Mouse (Mus musculus) neural tube, embryonic 15.5 days (tissue): Measurements from ENCODE around the gene Zfp108. TPM values are rescaled to one million over a fixed set of nuclear protein-coding genes. Genes with fewer than 3 reads are reported as not detected.

Source experiments
- ATAC-seq: fragments of 200-750 bp; cut with Nextera tagmentation; 2 replicates; pipeline ENCODE4 v1.8.0; 2017; ENCODE audit warnings: mild to moderate bottlenecking, moderate TSS enrichment, moderate library complexity; ENCODE audit not compliant: low FRiP score
- H3K27ac ChIP-seq: fragments of 300-500 bp; sonication (generic); replicated peaks from 2 replicates; pipeline ENCODE4 v1.5.1; 2015; ENCODE audit warnings: mild to moderate bottlenecking, inconsistent platforms
- H3K27me3 ChIP-seq: fragments of 300-500 bp; sonication (generic); replicated peaks from 2 replicates; pipeline ENCODE4 v1.6.1; 2015; ENCODE audit warnings: inconsistent platforms
- H3K36me3 ChIP-seq: fragments of 300-500 bp; sonication (generic); 2 replicates; pipeline ENCODE4 v1.6.1; 2015; ENCODE audit warnings: inconsistent platforms
- H3K4me1 ChIP-seq: fragments of 300-500 bp; sonication (generic); 2 replicates; pipeline ENCODE4 v1.6.1; 2015; ENCODE audit warnings: inconsistent platforms
- H3K4me2 ChIP-seq: fragments of 300-500 bp; sonication (generic); 2 replicates; pipeline ENCODE4 v1.6.1; 2015; ENCODE audit warnings: inconsistent platforms, mild to moderate bottlenecking, moderate library complexity
- H3K4me3 ChIP-seq: fragments of 300-500 bp; sonication (generic); replicated peaks from 2 replicates; pipeline ENCODE4 v1.5.1; 2015; ENCODE audit warnings: mild to moderate bottlenecking, inconsistent platforms
- H3K9ac ChIP-seq: fragments of 300-500 bp; sonication (generic); replicated peaks from 2 replicates; pipeline ENCODE4 v1.6.1; 2015; ENCODE audit warnings: mild to moderate bottlenecking, inconsistent platforms
- H3K9me3 ChIP-seq: fragments of 300-500 bp; sonication (generic); replicated peaks from 2 replicates; pipeline ENCODE4 v1.6.1; 2016; ENCODE audit warnings: inconsistent platforms
- WGBS: fragments of 180-500 bp; shearing (Covaris S2); methylation state at CpG from one replicate; pipeline ENCODE4 v1.1.7; 2015; ENCODE audit warnings: mixed read lengths; 5-methylcytosine and 5-hydroxymethylcytosine counted together
- polyA plus RNA-seq: library from polyadenylated mRNA; unstranded; fragments of >200 nt; fragmentation: Nextera tagmentation; extraction: Ambion mirVana; gene quantifications from 2 replicates; pipeline ENCODE4 v1.2.1, GENCODE M21; 2015

Zfp108 gene
- polyA plus RNA-seq, 1 experiment from 2014 or later = 6.0 TPM

- no peak overlapping the region for H3K9ac ChIP-seq
- H3K9me3 ChIP-seq = no peaks in the 10 kb centered on the region
- no peak for ATAC-seq
- H3K27ac ChIP-seq = no peak overlapping the region
- 82% methylated on average over 5 of the region's 5 CpGs for WGBS
- no peaks in the 10 kb centered on the region for H3K27me3 ChIP-seq
- H3K36me3 ChIP-seq = peaks cover 63% of the 10 kb centered on the region
- no peak overlapping the region for H3K4me2 ChIP-seq
- no peaks in the 10 kb centered on the region for H3K4me1 ChIP-seq
- no peak overlapping the region for H3K4me3 ChIP-seq
Measured at GRCm38 (mm10) chr7:24287670-24288069, 33.1 kb downstream of the Zfp108 start.

DNA sequence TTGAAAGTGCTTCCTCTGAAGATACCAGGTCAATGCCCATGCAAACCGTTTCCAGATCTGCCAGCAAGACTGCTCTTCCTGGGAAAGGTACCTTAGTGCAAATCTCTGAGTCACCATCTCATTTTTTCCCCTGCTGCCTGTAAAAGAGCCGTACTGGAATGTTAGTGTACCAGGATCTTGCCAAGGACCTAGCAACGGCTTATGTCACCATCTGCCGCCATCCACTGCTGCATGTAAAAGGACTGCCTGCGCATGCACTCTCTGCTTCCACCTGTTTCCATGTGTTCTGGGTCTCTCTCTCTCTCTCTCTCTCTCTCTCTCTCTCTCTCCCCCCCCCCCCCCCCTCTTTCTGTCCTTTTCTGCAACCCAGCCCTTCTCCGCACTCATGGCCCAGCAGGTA is 33.9 kb downstream of the Zfp108 start:
- Histone ChIP-seq H3K36me3 (peaks cover 72% of the 10 kb centered on the region), H3K9ac (no peak overlapping the region), H3K9me3 (no peaks in the 10 kb centered on the region), H3K27me3 (no peaks in the 10 kb centered on the region), H3K4me3 (no peak overlapping the region), H3K27ac (no peak overlapping the region), H3K4me2 (no peak overlapping the region), H3K4me1 (no peaks in the 10 kb centered on the region)
- 89% methylated on average over 6 of the region's 6 CpGs for WGBS
- ATAC-seq = no peak

GRCm38 (mm10) chr7:24290106-24290693 is 35.6 kb downstream of the Zfp108 start:
- no peaks in the 10 kb centered on the region for H3K27me3 ChIP-seq
- 97% methylated on average over 4 of the region's 4 CpGs for WGBS
- ATAC-seq = no peak
- H3K9ac ChIP-seq = no peak overlapping the region
- no peaks in the 10 kb centered on the region for H3K9me3 ChIP-seq
- no peaks in the 10 kb centered on the region for H3K4me1 ChIP-seq
- no peak overlapping the region for H3K4me3 ChIP-seq
- no peak overlapping the region for H3K4me2 ChIP-seq
- peaks cover 89% of the 10 kb centered on the region for H3K36me3 ChIP-seq
- no peak overlapping the region for H3K27ac ChIP-seq

- Histone ChIP-seq H3K9me3 (no peaks in the 10 kb centered on the region), H3K36me3 (peaks cover 98% of the 10 kb centered on the region), H3K27ac (no peak overlapping the region), H3K9ac (no peak overlapping the region), H3K4me2 (no peak overlapping the region), H3K4me1 (no peaks in the 10 kb centered on the region), H3K4me3 (no peak overlapping the region), H3K27me3 (no peaks in the 10 kb centered on the region)
- WGBS = 89% methylated on average over 27 of the region's 27 CpGs
- ATAC-seq = no peak
Measured at GRCm38 (mm10) chr7:24291387-24292090, 36.9 kb downstream of the Zfp108 start.

DNA sequence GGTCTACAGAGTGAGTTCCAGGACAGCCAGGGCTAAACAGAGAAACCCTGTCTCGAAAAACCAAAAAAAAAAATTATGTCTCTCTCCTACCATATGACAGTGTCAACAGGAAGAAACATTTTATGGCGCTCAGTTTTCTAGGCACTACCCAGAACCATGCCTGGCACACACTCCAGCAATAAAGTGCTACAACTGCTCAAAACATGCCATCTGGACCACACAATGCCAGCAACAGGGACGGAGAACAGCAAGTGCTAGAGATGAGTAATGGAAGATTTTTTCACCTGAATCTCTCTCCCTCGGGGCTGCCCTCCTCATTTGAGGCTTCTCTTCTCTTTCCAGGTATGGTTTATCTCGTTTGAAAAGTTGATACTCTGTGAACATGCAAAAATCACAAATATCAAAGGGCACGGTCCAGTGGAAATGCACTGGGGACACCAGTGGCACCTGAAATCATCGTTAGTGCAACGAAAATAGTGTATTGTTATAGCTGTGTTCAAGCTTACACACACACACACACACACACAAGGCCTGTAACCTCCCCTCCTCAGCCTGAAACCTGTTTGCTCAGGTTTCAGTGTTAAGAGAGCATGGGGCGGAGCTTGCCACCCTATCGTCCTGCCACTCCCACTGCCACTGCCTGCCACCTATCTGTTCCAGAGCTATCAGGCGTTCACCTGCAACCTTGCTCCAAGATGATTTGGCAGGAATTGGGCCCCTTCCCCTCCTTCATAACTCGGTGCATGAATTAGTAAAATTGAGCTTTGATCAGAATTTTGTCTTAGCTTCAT is 38.7 kb downstream of the Zfp108 start:
- peaks cover 84% of the 10 kb centered on the region for H3K36me3 ChIP-seq
- no peaks in the 10 kb centered on the region for H3K9me3 ChIP-seq
- no peak overlapping the region for H3K4me3 ChIP-seq
- no peak overlapping the region for H3K27ac ChIP-seq
- H3K9ac ChIP-seq = no peak overlapping the region
- no peak overlapping the region for H3K4me2 ChIP-seq
- ATAC-seq = no peak
- H3K27me3 ChIP-seq = no peaks in the 10 kb centered on the region
- 90% methylated on average over 12 of the region's 12 CpGs for WGBS
- peaks cover 10% of the 10 kb centered on the region for H3K4me1 ChIP-seq

DNA sequence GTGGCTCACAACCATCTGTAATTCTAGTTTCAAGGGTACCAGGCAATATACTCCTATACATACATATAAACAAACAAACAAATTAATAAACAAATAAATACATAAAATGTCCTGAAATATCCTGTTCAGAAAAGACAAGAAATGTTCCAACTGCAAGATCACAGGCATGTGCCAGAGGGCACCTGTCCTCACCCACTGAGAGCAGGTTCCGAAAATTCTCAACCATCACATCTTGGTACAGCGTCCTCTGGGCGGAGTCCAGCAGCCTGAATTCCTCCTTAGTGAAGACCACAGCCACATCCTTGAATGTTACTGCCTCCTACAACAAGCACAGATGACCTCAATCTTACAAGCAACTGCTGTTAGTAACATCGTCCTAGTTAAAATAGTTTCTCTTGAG is 40.2 kb downstream of the Zfp108 start:
- Histone ChIP-seq H3K36me3 (peaks cover 71% of the 10 kb centered on the region), H3K4me1 (peaks cover 15% of the 10 kb centered on the region), H3K9ac (no peak overlapping the region), H3K4me3 (no peak overlapping the region), H3K27me3 (no peaks in the 10 kb centered on the region), H3K27ac (no peak overlapping the region), H3K4me2 (no peak overlapping the region), H3K9me3 (no peaks in the 10 kb centered on the region)
- WGBS = 96% methylated on average over 4 of the region's 4 CpGs
- no peak for ATAC-seq

GRCm38 (mm10) chr7:24295376-24295775 is 40.8 kb downstream of the Zfp108 start:
- no peak overlapping the region for H3K27ac ChIP-seq
- no peak overlapping the region for H3K4me2 ChIP-seq
- H3K36me3 ChIP-seq = peaks cover 65% of the 10 kb centered on the region
- no peaks in the 10 kb centered on the region for H3K9me3 ChIP-seq
- H3K4me1 ChIP-seq = peaks cover 21% of the 10 kb centered on the region
- no peak overlapping the region for H3K4me3 ChIP-seq
- H3K27me3 ChIP-seq = no peaks in the 10 kb centered on the region
- no peak for ATAC-seq
- 97% methylated on average over 7 of the region's 7 CpGs for WGBS
- H3K9ac ChIP-seq = no peak overlapping the region

DNA sequence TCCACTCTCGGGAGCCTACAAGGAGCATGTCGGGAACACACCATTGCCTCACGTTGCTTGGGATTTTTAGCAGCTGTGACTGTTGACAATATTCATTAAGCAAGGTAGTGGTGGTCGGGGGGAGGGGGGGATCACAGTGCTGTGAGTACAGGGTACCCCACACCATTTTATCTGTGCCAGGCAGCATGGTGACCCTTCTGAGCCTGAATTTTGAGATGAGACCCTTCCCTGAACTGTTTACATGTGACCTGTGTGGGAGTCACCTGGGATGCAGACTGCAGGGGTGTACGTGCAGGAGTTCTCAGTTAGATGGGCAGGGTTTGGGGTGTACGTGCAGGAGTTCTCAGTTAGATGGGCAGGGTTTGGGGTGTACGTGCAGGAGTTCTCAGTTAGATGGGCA is 41.8 kb downstream of the Zfp108 start:
- peaks cover 55% of the 10 kb centered on the region for H3K36me3 ChIP-seq

DNA sequence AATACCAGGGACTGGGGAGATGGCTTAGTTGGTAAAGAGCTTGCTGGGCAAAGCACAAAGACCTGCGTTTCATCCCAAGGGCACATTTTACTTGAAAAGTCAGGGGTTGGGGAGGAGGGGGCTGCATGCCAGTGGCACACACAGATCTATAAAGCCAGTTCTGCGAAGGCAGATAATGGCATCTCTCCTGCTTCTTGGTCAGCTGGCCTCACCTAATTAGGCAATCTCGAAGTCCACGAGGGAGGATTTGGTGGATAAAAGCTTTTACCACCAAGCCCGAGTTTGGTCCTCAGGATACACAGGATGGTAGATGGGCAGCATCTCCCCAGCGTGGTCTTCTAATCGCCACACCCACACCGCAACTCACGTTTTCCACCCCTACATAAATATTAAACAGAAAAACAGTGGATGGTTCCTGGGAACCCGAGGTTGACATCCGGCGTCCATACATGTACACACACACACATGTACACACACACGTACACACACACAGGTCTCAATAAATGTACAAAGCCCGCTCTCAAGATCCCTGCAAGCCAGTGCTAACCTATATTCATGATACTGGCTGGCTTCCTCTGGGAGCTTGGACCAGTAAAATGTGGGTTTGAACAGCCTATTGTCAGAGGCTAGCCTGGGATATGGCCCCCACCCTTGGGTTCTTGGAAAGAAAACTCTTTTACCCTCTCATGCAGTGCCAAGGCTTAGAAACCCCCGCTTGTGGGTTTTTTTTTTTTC is 42.9 kb downstream of the Zfp108 start:
- WGBS = 92% methylated on average over 15 of the region's 15 CpGs
- Histone ChIP-seq H3K4me1 (peaks cover 27% of the 10 kb centered on the region), H3K4me2 (peak overlapping the region; percentile 91), H3K4me3 (peak overlapping the region; percentile 69), H3K27me3 (no peaks in the 10 kb centered on the region), H3K9me3 (no peaks in the 10 kb centered on the region), H3K36me3 (peaks cover 54% of the 10 kb centered on the region), H3K27ac (no peak overlapping the region), H3K9ac (peak overlapping the region; percentile 64)
- no peak for ATAC-seq

More for the DNA sequence above, 41.8 kb downstream of the Zfp108 start:
- no peak overlapping the region for H3K4me2 ChIP-seq
- no peak overlapping the region for H3K4me3 ChIP-seq
- no peaks in the 10 kb centered on the region for H3K9me3 ChIP-seq
- no peak for ATAC-seq
- 96% methylated on average over 7 of the region's 7 CpGs for WGBS
- no peak overlapping the region for H3K27ac ChIP-seq
- no peak overlapping the region for H3K9ac ChIP-seq
- peaks cover 27% of the 10 kb centered on the region for H3K4me1 ChIP-seq
- H3K27me3 ChIP-seq = no peaks in the 10 kb centered on the region

DNA sequence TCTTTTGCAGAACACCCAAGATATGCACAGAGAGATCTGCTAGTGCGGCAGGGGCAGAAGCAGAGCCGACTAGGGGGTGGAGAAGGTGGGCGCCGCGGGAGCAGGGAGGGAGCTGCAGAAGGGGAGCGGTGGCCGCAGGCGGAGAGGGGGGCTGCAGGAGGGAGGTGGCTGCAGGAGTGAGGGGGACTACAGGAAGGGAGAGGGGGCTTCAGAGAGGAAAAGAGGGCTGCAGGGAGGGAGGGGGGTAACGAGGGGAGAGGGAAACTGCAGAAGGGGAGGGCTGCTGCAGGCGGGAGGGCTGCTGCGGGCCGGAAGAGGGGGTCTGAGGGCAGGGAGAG is 44.0 kb downstream of the Zfp108 start:
- Histone ChIP-seq H3K9ac (peak overlapping the region; percentile 64), H3K27me3 (no peaks in the 10 kb centered on the region), H3K9me3 (no peaks in the 10 kb centered on the region), H3K4me3 (peak overlapping the region; percentile 69), H3K4me1 (peaks cover 27% of the 10 kb centered on the region), H3K4me2 (peak overlapping the region; percentile 91), H3K27ac (peak overlapping the region; percentile 88), H3K36me3 (peaks cover 54% of the 10 kb centered on the region)
- WGBS = under 1% methylated on average over 12 of the region's 12 CpGs
- ATAC-seq = peak; percentile 40

GRCm38 (mm10) chr7:24298973-24299708 is 44.5 kb downstream of the Zfp108 start:
- no peaks in the 10 kb centered on the region for H3K9me3 ChIP-seq

More at GRCm38 (mm10) chr7:24298973-24299708, 44.5 kb downstream of the Zfp108 start:
- WGBS = under 1% methylated on average over 44 of the region's 47 CpGs
- Histone ChIP-seq H3K4me1 (peaks cover 27% of the 10 kb centered on the region), H3K4me3 (peak overlapping the region; percentile 69), H3K27me3 (no peaks in the 10 kb centered on the region), H3K9ac (peak overlapping the region; percentile 64), H3K4me2 (peak overlapping the region; percentile 91), H3K36me3 (peaks cover 53% of the 10 kb centered on the region), H3K27ac (peak overlapping the region; percentile 88)
- peak; percentile 93 for ATAC-seq
